In the genomic region with DNA sequence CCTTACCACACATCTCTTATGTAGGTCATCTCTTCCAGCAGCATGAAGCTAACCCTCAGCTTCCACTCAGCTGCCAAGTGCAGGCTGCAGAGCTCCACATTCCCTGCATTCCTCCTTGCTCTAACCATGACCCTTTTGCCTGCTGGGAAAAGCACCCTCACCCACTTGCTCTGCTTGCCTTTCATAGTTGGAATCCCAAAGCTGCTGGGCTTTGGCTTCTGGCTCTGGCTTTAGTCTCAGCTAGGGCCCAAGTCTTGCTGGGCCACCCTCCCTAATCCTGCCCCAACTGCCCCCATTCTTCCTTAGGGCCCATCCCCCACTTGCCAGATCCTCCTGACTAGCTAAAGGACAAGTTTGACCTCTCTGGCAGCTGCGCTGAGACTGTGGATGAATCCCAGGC, we compare ENCODE assay signal across 9 mouse cellular contexts. TPM values are rescaled to one million over a fixed set of nuclear protein-coding genes. Genes with fewer than 3 reads are reported as not detected.
DNase-seq lines count a peak whose midpoint lies in the region; ATAC-seq and TF ChIP-seq lines count a peak whose summit lies in the region.
"Had no signal": no experiment of that assay in that cellular context is flagged by ENCODE, and none has a peak within 500 bp of the region (broad histone marks: within the 10 kb centered on the region; RNA-seq: fewer than 3 reads in every experiment).

No protein-coding gene starts in this region.

- no peak overlapping the region for H3K4me3 ChIP-seq in heart, embryonic 16.5 days (ENCODE audit: low read length)
- H3K4me3 ChIP-seq in lung, embryonic 14.5 days (ENCODE audit: low read depth, low read length), result no peak overlapping the region
- H3K4me3 ChIP-seq: hindbrain, embryonic 15.5 days; neural tube, embryonic 12.5 days had no signal

- no peaks in the 10 kb centered on the region for H3K36me3 ChIP-seq in heart, embryonic 16.5 days (ENCODE audit: control insufficient read depth, insufficient read depth)
- no peaks in the 10 kb centered on the region for H3K36me3 ChIP-seq in lung, embryonic 14.5 days (ENCODE audit: insufficient read depth)
- H3K36me3 ChIP-seq: hindbrain, embryonic 15.5 days; neural tube, embryonic 12.5 days had no signal

- WGBS in heart, embryonic 16.5 days, result 36% methylated on average over 1 of the region's 1 CpGs
- WGBS in lung, embryonic 14.5 days, result 17% methylated on average over 1 of the region's 1 CpGs

- peaks cover 30% of the 10 kb centered on the region for H3K4me1 ChIP-seq in heart, embryonic 16.5 days (ENCODE audit: control insufficient read depth, insufficient read depth, low read length)
- peaks cover 13% of the 10 kb centered on the region for H3K4me1 ChIP-seq in lung, embryonic 14.5 days (ENCODE audit: insufficient read depth)

- peak overlapping the region; percentile 63 for H3K9ac ChIP-seq in heart, embryonic 16.5 days (ENCODE audit: low read length)
- H3K9ac ChIP-seq in lung, embryonic 14.5 days, result no peak overlapping the region
- H3K9ac ChIP-seq: hindbrain, embryonic 15.5 days; neural tube, embryonic 12.5 days had no signal

- ATAC-seq in heart, embryonic 16.5 days (replicated peaks; ENCODE audit: extremely low read depth, insufficient read depth, low FRiP score), result peak; percentile 86
- ATAC-seq in lung, embryonic 14.5 days (ENCODE audit: insufficient read depth), result peak; percentile 74

- TF ChIP-seq CTCF in lung, embryonic 14.5 days (IDR thresholded peaks at IDR 0.05; ENCODE audit: low read depth), result no peak

- DNase-seq in NIH3T3 (ENCODE audit: low read depth), result peak; percentile 64
- DNase-seq in adrenal gland, postnatal 14 days, result peak; percentile 56
- peak; percentile 65 for DNase-seq in lung, embryonic 14.5 days
- DNase-seq in urinary bladder, adult 18-20 months (ENCODE audit: low spot score in 2 of 2), result no peak
- no peak for DNase-seq in thymus, adult 18-20 months
- DNase-seq in thymus, postnatal 10 days (ENCODE audit: low spot score in 2 of 2), result no peak

- no peaks in the 10 kb centered on the region for H3K9me3 ChIP-seq in heart, embryonic 16.5 days (replicated peaks; ENCODE audit: control insufficient read depth, low read length)
- no peaks in the 10 kb centered on the region for H3K9me3 ChIP-seq in lung, embryonic 14.5 days (ENCODE audit: low read depth, low read length)
- H3K9me3 ChIP-seq: hindbrain, embryonic 15.5 days; neural tube, embryonic 12.5 days had no signal

- no peaks in the 10 kb centered on the region for H3K27me3 ChIP-seq in heart, embryonic 16.5 days (ENCODE audit: control insufficient read depth, insufficient read depth, low read length)
- H3K27me3 ChIP-seq in lung, embryonic 14.5 days (ENCODE audit: insufficient read depth, low read length), result no peaks in the 10 kb centered on the region
- H3K27me3 ChIP-seq: hindbrain, embryonic 15.5 days; neural tube, embryonic 12.5 days had no signal

- H3K27ac ChIP-seq in heart, embryonic 16.5 days (ENCODE audit: low read length), result peak overlapping the region; percentile 96
- H3K27ac ChIP-seq in lung, embryonic 14.5 days (ENCODE audit: low read depth), result peak overlapping the region; percentile 65
- H3K27ac ChIP-seq: hindbrain, embryonic 15.5 days; neural tube, embryonic 12.5 days had no signal

- H3K4me2 ChIP-seq in heart, embryonic 16.5 days (ENCODE audit: low read depth, low read length), result no peak overlapping the region
- H3K4me2 ChIP-seq in lung, embryonic 14.5 days, result no peak overlapping the region
- H3K4me2 ChIP-seq: hindbrain, embryonic 15.5 days; neural tube, embryonic 12.5 days had no signal

RNA-seq across cellular contexts. Expression of a gene that starts 24.3 kb away (rescaled TPM):
- not detected in 2 replicates for total RNA-seq in adrenal gland, postnatal 14 days (2021)
- polyA plus RNA-seq in heart, embryonic 16.5 days (2015; fragmentation: Nextera tagmentation; extraction: Ambion mirVana), result 0.28 and 0.67 TPM in 2 replicates
- 5.5 and 6.2 TPM in 2 replicates for polyA plus RNA-seq in lung, embryonic 14.5 days (2014; fragmentation: Nextera tagmentation; extraction: Ambion mirVana)
- polyA plus RNA-seq: hindbrain, embryonic 15.5 days had no signal

Comparison
In these comparisons a context has a peak if more than half of its experiments do, and no peak if none do; other contexts are left out.
1. DNase-seq: peak in NIH3T3 (single experiment), adrenal gland, postnatal 14 days (single experiment) and lung, embryonic 14.5 days (single experiment); none in urinary bladder, adult 18-20 months (0 of 2), thymus, adult 18-20 months (0 of 2) and thymus, postnatal 10 days (0 of 2).